Mouse (Mus musculus): ENCODE measurements around the gene Olfr1113.
"Not testable (repeated sequence)": the region's sequence is repeated elsewhere in the genome, so short reads cannot be mapped to it uniquely, and the experiment has no call there.

Gene Olfr1113

DNA sequence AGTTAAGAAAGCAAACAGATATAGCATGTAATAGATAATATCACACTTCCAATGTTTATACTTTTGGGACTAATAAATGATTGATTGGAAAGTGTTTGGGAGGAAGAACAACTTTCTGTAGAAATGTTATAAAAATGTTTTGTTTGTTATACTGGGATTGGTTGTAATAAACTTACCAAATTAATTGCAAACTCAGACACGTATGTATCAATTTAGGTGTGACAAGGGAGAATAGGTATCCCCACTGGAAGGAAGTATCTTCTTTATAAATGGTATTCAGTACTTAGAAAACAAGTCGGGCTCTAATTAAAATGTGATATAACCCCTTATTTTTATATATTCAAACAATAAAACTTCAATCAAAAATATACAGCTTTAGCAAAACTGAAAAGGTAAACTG is at the start of gene Olfr1113:
Gene Olfr1113 (plus strand): TSS at position 301 of the 400 bp plus-strand sequence.
- no peak for DNase-seq

- not testable (repeated sequence) for DNase-seq
Measured at GRCm38 (mm10) chr2:87167731-87168130, 41.0 kb upstream of the Olfr1113 start.

GRCm38 (mm10) chr2:87187498-87187897 is 21.3 kb upstream of the Olfr1113 start, which contains the start of gene Olfr1112:
Olfr1112 (plus strand) TSS chr2:87187798.
- DNase-seq, result no peak

- DNase-seq, result no peak
Measured at GRCm38 (mm10) chr2:87247713-87248112, 38.9 kb downstream of the Olfr1113 start, which contains the start of gene Olfr1115. Olfr1115 (plus strand) TSS chr2:87248013.
